Mouse (Mus musculus): ENCODE data around the gene Rtn4rl1. TPM values are rescaled to one million over a fixed set of nuclear protein-coding genes. Genes with fewer than 3 reads are reported as not detected.

Gene Rtn4rl1
- polyA plus RNA-seq, 1 experiment from 2014 or later, result 0.88 TPM

DNA sequence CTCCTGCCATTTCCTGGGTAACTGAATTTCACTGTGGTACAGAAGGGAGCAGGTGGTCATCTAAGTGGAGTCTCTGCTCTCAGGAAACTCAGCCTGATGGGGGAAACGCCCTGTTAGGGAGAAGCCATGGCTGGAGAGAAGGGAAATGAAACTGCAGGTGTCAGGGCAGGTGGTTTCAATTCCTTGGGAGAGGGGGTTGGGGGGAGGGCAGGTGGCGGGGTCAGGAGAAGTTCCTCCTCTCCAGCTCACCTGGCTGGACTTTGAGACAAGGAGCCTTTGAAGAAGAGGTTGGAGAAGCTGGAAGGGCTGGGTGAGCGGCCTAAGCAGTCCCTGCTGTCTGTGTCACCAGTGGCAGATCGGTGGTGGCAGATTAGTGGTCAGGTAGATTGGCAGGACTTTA is 12.8 kb downstream of the Rtn4rl1 start:
- Histone ChIP-seq H3K36me3 (ENCODE audit: control insufficient read depth, insufficient read depth, low read length) (no peaks in the 10 kb centered on the region), H3K27me3 (ENCODE audit: control insufficient read depth, insufficient read depth, low read length) (no peaks in the 10 kb centered on the region), H3K9me3 (ENCODE audit: control insufficient read depth, low read depth, low read length) (no peaks in the 10 kb centered on the region), H3K27ac (ENCODE audit: low read length) (no peak overlapping the region), H3K4me3 (ENCODE audit: low read depth, low read length) (no peak overlapping the region), H3K4me1 (ENCODE audit: control insufficient read depth, insufficient read depth, low read length) (peaks cover 8% of the 10 kb centered on the region), H3K4me2 (replicated peaks; ENCODE audit: low read depth, low read length) (no peak overlapping the region), H3K9ac (replicated peaks; ENCODE audit: low read depth, low read length) (no peak overlapping the region)
- WGBS, result 64% methylated on average over 4 of the region's 4 CpGs
- ATAC-seq (ENCODE audit: insufficient number of reproducible peaks, insufficient read depth, low FRiP score, low read depth), result no peak

DNA sequence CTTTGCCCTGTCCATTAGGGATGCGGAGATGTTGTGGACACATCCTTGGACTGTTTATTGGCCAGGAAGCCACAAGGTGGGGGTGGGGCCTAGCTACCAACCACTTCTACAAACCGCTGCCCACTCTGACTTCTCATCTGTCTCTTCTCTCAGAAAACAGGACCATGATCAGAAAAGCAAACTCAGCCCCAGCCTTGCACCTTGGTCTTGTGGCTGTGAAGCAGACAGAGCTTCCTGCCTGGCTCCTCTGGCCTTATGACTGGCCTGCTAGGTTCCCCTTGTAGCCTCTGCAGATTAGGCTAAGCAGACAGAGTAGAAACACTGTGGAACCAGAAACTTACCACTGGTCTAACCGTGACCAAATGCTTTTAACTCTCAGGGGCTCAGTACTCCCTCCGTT is 15.8 kb downstream of the Rtn4rl1 start:
- peaks cover 11% of the 10 kb centered on the region; the same call in 1 of the 2 replicates for H3K4me1 ChIP-seq (ENCODE audit: control insufficient read depth, insufficient read depth, low read length)
- H3K4me2 ChIP-seq (replicated peaks; ENCODE audit: low read depth, low read length), result no peak overlapping the region
- no peaks in the 10 kb centered on the region for H3K36me3 ChIP-seq (ENCODE audit: control insufficient read depth, insufficient read depth, low read length)
- no peak overlapping the region for H3K27ac ChIP-seq (ENCODE audit: low read length)
- H3K9ac ChIP-seq (replicated peaks; ENCODE audit: low read depth, low read length), result no peak overlapping the region
- H3K4me3 ChIP-seq (ENCODE audit: low read depth, low read length), result no peak overlapping the region
- 81% methylated on average over 4 of the region's 4 CpGs for WGBS
- H3K27me3 ChIP-seq (ENCODE audit: control insufficient read depth, insufficient read depth, low read length), result no peaks in the 10 kb centered on the region
- ATAC-seq (ENCODE audit: insufficient number of reproducible peaks, insufficient read depth, low FRiP score, low read depth), result no peak
- no peaks in the 10 kb centered on the region for H3K9me3 ChIP-seq (ENCODE audit: control insufficient read depth, low read depth, low read length)

DNA sequence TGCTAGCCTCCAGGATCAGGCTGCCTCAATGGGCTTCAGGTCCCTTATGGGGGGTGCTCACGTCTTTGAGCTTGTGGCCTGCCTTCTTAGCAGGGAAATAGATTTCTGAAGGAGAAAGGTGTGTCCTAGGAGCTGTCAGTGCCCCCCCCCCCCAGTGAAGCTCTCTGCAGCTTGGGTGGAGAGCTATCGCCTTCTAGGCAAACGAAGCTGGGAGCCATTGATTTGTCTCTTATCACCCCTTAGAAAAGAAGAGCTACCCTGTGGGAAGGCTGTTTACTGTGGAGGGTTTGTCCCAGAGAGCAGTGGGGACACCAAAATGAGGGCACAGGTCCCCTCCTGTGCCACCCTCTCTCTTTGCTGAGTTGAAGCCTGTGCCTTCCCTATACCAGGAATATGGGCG is 16.5 kb downstream of the Rtn4rl1 start:
- peaks cover 11% of the 10 kb centered on the region; the same call in 1 of the 2 replicates for H3K4me1 ChIP-seq (ENCODE audit: control insufficient read depth, insufficient read depth, low read length)
- no peaks in the 10 kb centered on the region for H3K27me3 ChIP-seq (ENCODE audit: control insufficient read depth, insufficient read depth, low read length)
- H3K27ac ChIP-seq (ENCODE audit: low read length), result no peak overlapping the region
- WGBS, result 71% methylated on average over 4 of the region's 4 CpGs
- no peak for ATAC-seq (ENCODE audit: insufficient number of reproducible peaks, insufficient read depth, low FRiP score, low read depth)
- no peaks in the 10 kb centered on the region for H3K36me3 ChIP-seq (ENCODE audit: control insufficient read depth, insufficient read depth, low read length)
- no peak overlapping the region for H3K4me2 ChIP-seq (replicated peaks; ENCODE audit: low read depth, low read length)
- H3K4me3 ChIP-seq (ENCODE audit: low read depth, low read length), result no peak overlapping the region
- H3K9me3 ChIP-seq (ENCODE audit: control insufficient read depth, low read depth, low read length), result no peaks in the 10 kb centered on the region
- no peak overlapping the region for H3K9ac ChIP-seq (replicated peaks; ENCODE audit: low read depth, low read length)

DNA sequence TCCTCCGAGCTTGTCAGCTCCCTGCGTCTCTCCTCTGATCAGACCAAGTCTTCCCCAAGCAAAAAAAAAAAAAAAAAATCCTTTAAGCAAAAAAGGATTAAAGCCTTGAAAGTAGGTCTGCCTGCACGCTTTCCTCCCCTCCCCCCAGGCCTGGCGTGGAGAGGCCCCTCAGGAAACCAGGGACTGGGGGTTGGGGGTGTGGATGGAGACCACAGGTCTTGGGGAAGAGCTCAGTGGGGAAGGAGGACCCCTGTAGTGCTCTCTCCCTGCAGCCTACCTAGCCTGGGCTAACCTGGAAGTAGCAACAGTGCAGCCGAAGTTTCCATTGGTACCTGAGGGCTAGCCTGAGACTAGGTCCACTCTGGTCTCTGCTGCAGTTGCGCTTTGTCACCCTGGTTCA is 17.2 kb downstream of the Rtn4rl1 start:
- WGBS, result 50% methylated on average over 6 of the region's 6 CpGs
- Histone ChIP-seq H3K27me3 (ENCODE audit: control insufficient read depth, insufficient read depth, low read length) (no peaks in the 10 kb centered on the region), H3K4me1 (ENCODE audit: control insufficient read depth, insufficient read depth, low read length) (peaks cover 11% of the 10 kb centered on the region; the same call in 1 of the 2 replicates), H3K27ac (ENCODE audit: low read length) (no peak overlapping the region), H3K4me2 (replicated peaks; ENCODE audit: low read depth, low read length) (no peak overlapping the region), H3K9me3 (ENCODE audit: control insufficient read depth, low read depth, low read length) (no peaks in the 10 kb centered on the region), H3K9ac (replicated peaks; ENCODE audit: low read depth, low read length) (no peak overlapping the region), H3K4me3 (ENCODE audit: low read depth, low read length) (no peak overlapping the region), H3K36me3 (ENCODE audit: control insufficient read depth, insufficient read depth, low read length) (no peaks in the 10 kb centered on the region)
- no peak for ATAC-seq (ENCODE audit: insufficient number of reproducible peaks, insufficient read depth, low FRiP score, low read depth)

DNA sequence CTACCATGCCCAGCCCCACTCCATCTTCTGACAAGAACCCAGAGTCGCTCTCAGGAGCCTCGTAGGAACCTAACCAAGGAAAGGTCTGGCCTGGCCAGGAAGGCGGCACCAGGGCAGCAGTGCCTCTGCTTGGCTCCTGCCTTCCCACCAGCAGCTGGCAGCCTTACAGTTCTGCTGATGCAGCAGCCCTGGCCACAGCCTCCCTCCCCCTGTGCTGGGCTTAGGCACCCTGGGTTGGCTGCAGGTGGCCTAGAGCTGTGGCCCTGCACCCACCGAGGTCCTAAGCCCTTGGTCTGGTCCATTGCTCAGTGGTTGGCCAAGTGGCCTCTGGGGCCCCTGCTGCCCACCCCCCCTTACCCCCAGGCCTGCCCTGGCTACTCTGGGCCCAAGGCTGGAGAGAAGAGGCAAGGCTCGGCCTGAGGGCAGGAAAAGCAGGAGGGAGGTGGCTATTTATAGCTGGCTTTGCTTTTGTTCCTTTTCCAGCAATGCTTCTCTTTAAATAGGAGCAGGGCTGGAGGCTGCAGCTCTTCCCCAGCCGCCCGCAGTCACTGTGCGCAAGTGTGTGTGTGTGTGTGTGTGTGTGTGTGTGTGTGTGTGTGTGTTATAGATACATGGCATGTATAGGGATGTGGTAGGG is 18.6 kb downstream of the Rtn4rl1 start:
- Histone ChIP-seq H3K27me3 (ENCODE audit: control insufficient read depth, insufficient read depth, low read length) (no peaks in the 10 kb centered on the region), H3K9me3 (ENCODE audit: control insufficient read depth, low read depth, low read length) (no peaks in the 10 kb centered on the region), H3K4me3 (ENCODE audit: low read depth, low read length) (no peak overlapping the region), H3K4me1 (ENCODE audit: control insufficient read depth, insufficient read depth, low read length) (peaks cover 11% of the 10 kb centered on the region; the same call in 1 of the 2 replicates), H3K27ac (ENCODE audit: low read length) (peak overlapping the region; percentile 67), H3K9ac (replicated peaks; ENCODE audit: low read depth, low read length) (no peak overlapping the region), H3K36me3 (ENCODE audit: control insufficient read depth, insufficient read depth, low read length) (no peaks in the 10 kb centered on the region), H3K4me2 (replicated peaks; ENCODE audit: low read depth, low read length) (no peak overlapping the region)
- 56% methylated on average over 8 of the region's 8 CpGs for WGBS
- 0 out of 2 replicates have a peak, but pooled peaks have one; percentile 8 for ATAC-seq (ENCODE audit: insufficient number of reproducible peaks, insufficient read depth, low FRiP score, low read depth)

DNA sequence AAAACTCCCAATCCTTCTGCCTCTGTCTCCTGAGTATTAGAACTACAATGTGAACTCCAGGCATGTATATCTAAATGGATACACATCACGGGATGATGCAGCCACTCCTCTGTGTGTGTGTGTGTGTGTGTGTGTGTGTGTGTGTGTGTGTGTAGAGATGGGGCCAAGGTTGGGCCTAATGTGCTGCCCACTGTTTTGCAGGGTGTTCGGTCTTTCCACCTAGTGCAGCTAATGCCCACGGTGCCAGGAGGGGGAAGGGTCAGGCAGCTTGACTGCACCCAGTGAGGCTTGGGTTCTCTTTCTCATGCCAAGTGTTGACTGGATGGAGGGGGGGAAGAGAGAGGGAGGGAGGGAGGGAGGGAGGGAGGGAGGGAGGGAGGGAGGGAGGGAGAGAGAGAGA is 19.3 kb downstream of the Rtn4rl1 start:
- Histone ChIP-seq H3K4me2 (replicated peaks; ENCODE audit: low read depth, low read length) (no peak overlapping the region), H3K9ac (replicated peaks; ENCODE audit: low read depth, low read length) (no peak overlapping the region), H3K4me3 (ENCODE audit: low read depth, low read length) (no peak overlapping the region), H3K36me3 (ENCODE audit: control insufficient read depth, insufficient read depth, low read length) (no peaks in the 10 kb centered on the region), H3K4me1 (ENCODE audit: control insufficient read depth, insufficient read depth, low read length) (peaks cover 11% of the 10 kb centered on the region; the same call in 1 of the 2 replicates), H3K27ac (ENCODE audit: low read length) (peak overlapping the region; percentile 67; the same call in 1 of the 2 replicates), H3K9me3 (ENCODE audit: control insufficient read depth, low read depth, low read length) (no peaks in the 10 kb centered on the region), H3K27me3 (ENCODE audit: control insufficient read depth, insufficient read depth, low read length) (no peaks in the 10 kb centered on the region)
- ATAC-seq (ENCODE audit: insufficient number of reproducible peaks, insufficient read depth, low FRiP score, low read depth), result no peak
- WGBS, result 44% methylated on average over 3 of the region's 3 CpGs

DNA sequence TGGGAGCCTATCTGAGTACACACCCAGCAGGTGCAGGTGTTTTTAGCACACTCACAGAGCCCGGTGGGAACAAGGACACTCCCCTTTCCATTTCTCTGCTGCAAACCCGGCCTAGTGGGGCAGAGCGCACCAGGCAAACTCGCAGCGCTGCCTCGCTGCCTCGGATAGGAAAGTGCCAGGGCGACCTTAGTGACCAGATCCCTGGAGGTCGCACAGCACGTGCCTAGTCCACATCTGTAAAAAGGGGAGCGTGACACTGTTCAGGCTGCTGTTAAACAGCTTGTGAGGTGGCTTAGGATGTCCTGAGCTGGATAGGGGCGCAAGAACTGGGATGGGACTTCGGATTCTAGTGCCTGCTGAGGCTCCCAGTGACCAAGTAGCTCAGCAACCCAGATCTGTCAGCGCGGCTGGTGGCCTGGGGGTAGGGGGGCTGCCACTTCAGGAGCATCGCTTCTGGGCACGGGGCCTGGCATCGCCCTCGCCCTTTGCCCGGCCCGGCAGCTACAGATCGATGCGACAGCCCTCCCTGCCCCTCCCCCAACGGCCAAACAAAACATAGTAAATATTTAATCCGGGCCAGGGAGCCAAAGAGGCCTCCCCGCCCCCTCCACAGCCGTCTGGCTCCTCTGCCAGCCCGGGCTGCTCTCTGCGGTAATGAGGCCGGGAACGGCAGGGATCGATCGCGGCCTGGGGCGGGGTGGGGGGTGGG is 19.9 kb downstream of the Rtn4rl1 start:
- Histone ChIP-seq H3K27ac (ENCODE audit: low read length) (peak overlapping the region; percentile 89), H3K27me3 (ENCODE audit: control insufficient read depth, insufficient read depth, low read length) (no peaks in the 10 kb centered on the region), H3K4me2 (replicated peaks; ENCODE audit: low read depth, low read length) (peak overlapping the region; percentile 43), H3K9ac (replicated peaks; ENCODE audit: low read depth, low read length) (no peak overlapping the region), H3K4me1 (ENCODE audit: control insufficient read depth, insufficient read depth, low read length) (peaks cover 11% of the 10 kb centered on the region; the same call in 1 of the 2 replicates), H3K36me3 (ENCODE audit: control insufficient read depth, insufficient read depth, low read length) (no peaks in the 10 kb centered on the region), H3K9me3 (ENCODE audit: control insufficient read depth, low read depth, low read length) (no peaks in the 10 kb centered on the region), H3K4me3 (ENCODE audit: low read depth, low read length) (peak overlapping the region; percentile 15; the same call in 1 of the 2 replicates)
- WGBS, result 7% methylated on average over 35 of the region's 35 CpGs
- peak; percentile 77 for ATAC-seq (ENCODE audit: insufficient number of reproducible peaks, insufficient read depth, low FRiP score, low read depth)

DNA sequence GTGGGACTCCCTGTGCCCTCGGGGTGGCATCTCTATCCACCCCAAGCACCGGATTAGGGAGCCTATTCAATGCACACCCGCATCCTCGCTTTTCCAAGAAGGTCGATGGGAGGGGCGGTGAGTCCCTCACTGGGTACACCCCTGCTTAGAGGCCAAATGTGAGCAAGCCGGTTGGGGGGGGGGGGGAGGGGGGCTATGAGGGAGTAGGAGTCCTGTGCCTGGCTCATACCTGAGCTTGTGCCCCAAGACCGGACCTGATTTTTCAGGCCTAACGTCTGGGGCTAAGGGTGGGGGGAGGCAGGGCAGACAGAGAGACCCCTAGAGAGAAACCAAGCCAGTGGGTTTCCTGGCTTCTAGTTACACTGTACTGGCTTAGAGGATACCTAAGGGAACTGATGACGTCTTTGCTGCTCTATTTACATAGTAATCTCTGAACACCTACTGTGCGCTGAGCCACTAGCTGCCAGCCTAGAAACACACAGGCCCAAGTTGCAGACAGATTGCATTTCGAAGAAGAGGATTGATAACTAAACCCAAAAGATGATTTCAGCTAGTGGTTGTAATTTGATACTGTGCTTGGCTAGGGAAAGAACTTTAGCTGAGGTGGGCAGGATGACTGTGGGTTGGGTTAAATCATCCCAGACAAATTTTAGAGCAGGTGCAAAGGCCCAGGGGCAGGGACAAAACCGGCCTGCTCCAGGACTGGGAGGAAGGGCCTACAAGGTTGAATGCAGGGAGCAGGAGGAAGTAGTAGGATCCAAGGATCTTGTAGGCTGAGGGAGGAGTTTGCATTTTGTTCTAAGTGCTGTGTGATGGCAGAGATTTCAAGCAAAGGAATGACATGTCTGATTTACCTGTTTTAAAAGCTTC is 20.7 kb downstream of the Rtn4rl1 start:
- Histone ChIP-seq H3K9me3 (ENCODE audit: control insufficient read depth, low read depth, low read length) (no peaks in the 10 kb centered on the region), H3K9ac (replicated peaks; ENCODE audit: low read depth, low read length) (no peak overlapping the region), H3K4me1 (ENCODE audit: control insufficient read depth, insufficient read depth, low read length) (peaks cover 11% of the 10 kb centered on the region; the same call in 1 of the 2 replicates), H3K4me3 (ENCODE audit: low read depth, low read length) (peak overlapping the region; percentile 15; the same call in 1 of the 2 replicates), H3K27ac (ENCODE audit: low read length) (peak overlapping the region; percentile 89; the same call in 1 of the 2 replicates), H3K36me3 (ENCODE audit: control insufficient read depth, insufficient read depth, low read length) (no peaks in the 10 kb centered on the region), H3K27me3 (ENCODE audit: control insufficient read depth, insufficient read depth, low read length) (no peaks in the 10 kb centered on the region), H3K4me2 (replicated peaks; ENCODE audit: low read depth, low read length) (peak overlapping the region; percentile 43)
- ATAC-seq (ENCODE audit: insufficient number of reproducible peaks, insufficient read depth, low FRiP score, low read depth), result peak; percentile 8
- 16% methylated on average over 13 of the region's 13 CpGs for WGBS

All from stomach, embryonic 14.5 days (tissue).